Mouse (Mus musculus) adrenal gland, postnatal 36 days (tissue): ENCODE data around the gene Smim6. TPM values are rescaled to one million over a fixed set of nuclear protein-coding genes. Genes with fewer than 3 reads are reported as not detected.

Experiments
- DNase-seq, 2 experiments: peaks; one replicate each; pipeline ENCODE4 v3.0.0; 2021; ENCODE audit warnings: mixed read lengths in 1 of 2
- total RNA-seq, 2 experiments: library from RNA; stranded (reverse); gene quantifications; 2 replicates each; pipeline ENCODE4 v1.2.3; 2021

Gene Smim6
- total RNA-seq, 2 experiments from 2014 or later: not detected

DNA sequence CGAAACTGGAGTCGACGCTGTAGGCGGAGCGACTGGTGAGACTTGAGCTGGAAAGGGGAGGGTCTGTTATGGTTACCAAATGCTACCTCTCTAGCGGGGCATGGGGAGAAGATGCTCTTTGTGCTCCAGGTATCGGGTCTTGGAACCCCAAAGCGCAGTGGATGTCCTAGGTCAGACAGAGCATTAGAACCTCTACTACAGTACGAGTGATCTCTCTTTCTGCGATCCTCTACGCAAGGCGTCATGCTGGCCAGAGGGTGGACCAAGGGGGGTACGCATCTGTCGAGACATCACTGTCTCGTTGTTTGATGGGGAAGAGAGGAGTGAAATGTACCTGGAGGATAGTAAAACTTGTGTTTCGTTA is 21.9 kb downstream of the Smim6 start:
- no peak for DNase-seq

GRCm38 (mm10) chr11:115939690-115940329 is 28.0 kb downstream of the Smim6 start:
- peak; percentile 60 to 65 for DNase-seq

DNA sequence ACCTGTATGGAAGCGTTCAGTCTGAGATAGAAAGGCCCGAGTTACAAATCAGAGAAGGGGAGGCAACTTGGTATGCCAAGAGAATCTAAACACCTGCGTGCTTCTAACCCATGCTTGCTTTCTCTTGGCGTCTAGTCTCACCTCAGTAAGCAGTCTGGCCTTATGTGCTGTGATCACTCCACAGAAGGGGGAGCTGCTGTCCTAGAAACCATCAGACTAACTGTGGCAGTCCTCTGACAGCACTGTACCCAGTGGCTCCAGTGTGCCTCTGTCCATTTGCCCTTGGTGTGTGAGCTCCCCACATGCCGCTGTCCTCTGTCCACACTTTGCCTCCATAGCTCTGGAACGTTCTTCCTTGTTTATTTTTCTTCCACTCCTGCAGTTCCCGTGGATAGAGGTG is 30.2 kb downstream of the Smim6 start:
- no peak for DNase-seq

GRCm38 (mm10) chr11:115945247-115945646 is 33.4 kb downstream of the Smim6 start:
- DNase-seq: no peak

DNA sequence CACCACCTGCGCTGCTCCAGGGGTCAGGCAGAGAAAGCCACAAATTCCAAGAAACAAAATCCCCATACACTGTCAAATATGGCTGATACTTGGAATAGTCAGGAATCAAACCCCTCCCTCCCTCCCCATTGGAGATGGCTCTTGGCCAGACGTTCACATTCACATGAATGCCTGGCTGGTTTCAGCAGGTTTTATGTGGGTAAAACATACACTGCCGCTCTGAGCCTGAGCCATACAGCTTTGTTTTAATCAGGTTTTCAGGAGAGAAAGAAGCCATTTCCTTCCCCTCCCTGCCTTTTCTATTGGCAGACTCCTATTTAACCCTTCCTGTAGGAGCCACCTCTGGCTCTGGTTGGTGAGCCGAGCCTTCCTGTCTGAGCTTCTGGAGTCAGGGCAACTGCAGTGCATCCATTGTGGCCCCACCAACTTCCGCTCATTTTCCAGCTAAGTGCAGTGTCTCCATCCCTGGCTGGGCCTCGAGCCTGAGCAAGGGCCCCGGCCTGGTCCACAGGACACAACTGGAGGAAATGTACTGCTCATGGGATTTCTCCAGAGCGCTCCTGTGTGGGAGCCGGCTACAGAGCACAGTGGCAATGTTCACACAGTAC is 34.5 kb downstream of the Smim6 start:
- no peak for DNase-seq

GRCm38 (mm10) chr11:115948316-115948715 is 36.5 kb downstream of the Smim6 start:
- no peak for DNase-seq

DNA sequence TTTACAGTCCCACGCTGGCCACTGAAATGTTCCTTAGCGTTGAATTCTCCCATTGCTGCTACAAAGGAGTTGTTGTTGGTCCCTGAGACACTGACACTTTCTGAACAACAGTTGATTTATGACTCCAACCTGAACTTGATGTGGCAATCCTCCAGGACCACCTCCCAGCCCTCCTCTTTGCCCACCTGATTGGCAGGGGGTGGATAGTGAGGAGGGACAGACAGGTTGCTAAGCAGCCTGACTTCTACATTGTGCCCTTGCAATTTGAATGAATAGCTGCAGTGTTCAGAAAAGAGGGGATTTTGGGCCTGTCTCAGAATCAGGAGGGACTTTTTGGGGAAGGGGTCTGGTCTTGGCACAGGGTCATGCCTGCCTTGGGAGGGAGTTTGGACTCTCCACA is 38.9 kb downstream of the Smim6 start:
- no peak for DNase-seq

DNA sequence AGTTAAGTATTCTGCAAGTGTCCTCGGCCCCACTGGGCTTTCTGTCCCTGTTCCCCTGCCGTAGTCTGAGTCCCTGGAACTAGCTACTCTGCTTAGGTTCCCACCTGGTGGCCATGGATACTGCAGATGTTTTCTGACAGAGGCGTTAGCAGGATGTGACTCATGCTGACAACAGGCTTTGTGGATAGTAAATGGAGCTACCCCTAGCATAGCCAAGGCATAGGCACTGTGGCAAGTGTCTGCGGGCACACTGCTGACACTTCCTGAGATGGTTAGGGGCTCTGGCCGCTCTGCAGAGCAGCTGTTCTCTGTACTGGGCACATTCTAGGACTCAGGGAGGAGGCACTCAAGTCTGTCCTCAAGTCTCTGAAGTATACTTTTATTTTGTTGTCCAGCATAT is 42.9 kb downstream of the Smim6 start:
- DNase-seq: no peak

DNA sequence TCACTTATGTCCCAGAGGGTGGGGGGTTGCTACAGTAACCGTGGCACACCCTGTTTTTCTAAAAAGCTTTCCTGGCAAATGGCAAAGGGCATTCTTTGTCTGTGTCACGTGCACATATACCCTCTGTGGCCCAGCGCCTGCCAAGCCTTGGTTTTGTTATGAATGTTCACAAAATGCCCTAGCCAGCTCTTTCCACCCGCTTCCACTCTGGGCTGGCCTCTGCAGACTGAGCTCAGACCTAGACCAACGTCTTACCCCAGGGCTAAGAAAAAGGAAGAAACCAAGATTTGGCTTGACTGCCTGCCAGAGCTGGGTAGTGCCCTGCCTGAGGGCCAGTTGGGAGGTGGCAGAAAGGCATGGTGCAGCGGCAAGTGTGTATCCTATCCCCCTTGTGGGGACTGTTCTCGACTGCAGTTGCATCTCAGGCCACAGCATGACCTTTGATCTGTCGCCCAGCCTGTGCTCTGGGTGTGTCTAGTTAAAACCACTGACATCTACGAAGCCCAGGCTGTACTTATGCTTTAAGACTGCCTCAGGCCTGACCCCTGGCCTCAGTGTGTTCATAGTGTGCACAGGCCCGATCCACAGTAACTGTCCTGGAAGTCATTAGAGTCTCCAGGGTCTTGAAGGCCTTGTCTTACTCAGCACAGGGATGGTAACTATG is 43.5 kb downstream of the Smim6 start:
- DNase-seq: peak in 1 of 2 experiments; percentile 26

DNA sequence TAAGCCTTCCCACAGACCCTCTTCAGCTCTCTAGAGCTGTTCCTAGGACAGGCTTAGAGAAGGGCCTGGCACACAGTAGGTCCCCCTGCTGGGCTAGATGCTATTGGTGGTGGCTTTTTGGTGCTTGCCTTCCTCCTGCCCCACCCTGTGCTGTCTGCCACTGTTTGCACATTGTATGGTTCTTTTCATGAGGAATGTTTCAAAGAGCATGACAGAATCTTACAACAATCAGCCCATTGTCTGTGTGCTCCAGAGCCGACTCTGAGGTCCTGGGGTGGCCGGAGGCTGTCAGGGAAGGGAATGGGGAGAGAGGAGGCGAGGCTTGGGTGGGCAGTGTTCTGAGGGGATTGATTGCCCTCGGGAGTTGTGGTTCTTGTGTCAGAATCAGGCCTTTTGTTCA is 44.6 kb downstream of the Smim6 start:
- DNase-seq: no peak

- no peak for DNase-seq
Measured at GRCm38 (mm10) chr11:115957971-115958370, 46.2 kb downstream of the Smim6 start.

DNA sequence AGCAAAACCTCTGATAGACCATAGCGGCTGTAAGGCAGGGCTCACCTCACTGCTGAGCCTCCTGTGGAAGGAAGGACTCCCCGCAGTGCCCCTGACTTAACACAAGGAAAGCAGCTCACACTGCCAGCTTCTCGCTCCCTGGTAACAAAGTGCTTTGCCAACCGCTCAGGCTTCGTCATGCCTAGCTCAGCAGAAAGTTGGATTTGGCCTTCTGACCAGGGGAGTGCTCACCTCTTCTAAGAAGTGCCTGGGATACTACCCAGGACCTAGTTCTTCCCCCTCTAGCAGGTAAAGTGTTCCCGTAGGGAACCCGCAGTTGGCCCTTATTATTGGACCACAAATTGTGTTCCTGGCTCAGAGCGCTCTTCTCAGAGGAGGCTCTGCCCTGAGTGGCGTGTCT is 47.2 kb downstream of the Smim6 start:
- DNase-seq: no peak

GRCm38 (mm10) chr11:115962651-115963412 is 51.0 kb downstream of the Smim6 start:
- DNase-seq: peak; percentile 46 to 57

Other genes starting within 250 kb of the Smim6 start
- 100 to 1,000 TPM; 132 to 158 TPM for gene Grb2, start 203.4 kb upstream of the Smim6 start, total RNA-seq
- gene Tmem94, start 146.6 kb upstream of the Smim6 start, total RNA-seq: 10 to 100 TPM; 74.6 to 95.5 TPM
- gene Caskin2, start 98.4 kb upstream of the Smim6 start, total RNA-seq: 10 to 100 TPM; 58.9 to 72.9 TPM
- 10 to 100 TPM; 17.1 to 21.4 TPM for gene Tsen54, start 97.3 kb upstream of the Smim6 start, total RNA-seq
- 10 to 100 TPM in 1 of 2 experiments, 1 to 10 TPM in 1; 4.9 to 10.9 TPM for gene Llgl2, start 88.0 kb upstream of the Smim6 start, total RNA-seq
- gene Myo15b, start 53.6 kb upstream of the Smim6 start, total RNA-seq: under 1 TPM; 0.20 TPM
- under 1 TPM in 1 of 2 experiments, not detected in 1; 0.26 TPM for gene Smim5, start 12.1 kb upstream of the Smim6 start, total RNA-seq
- gene Sap30bp, start 21.3 kb downstream of the Smim6 start, total RNA-seq: 10 to 100 TPM; 40.8 to 42.5 TPM
- gene Recql5, start 21.5 kb downstream of the Smim6 start, total RNA-seq: 10 to 100 TPM; 20.5 to 24.8 TPM
- 1 to 10 TPM; 2.3 to 3.1 TPM for gene Itgb4, start 62.7 kb downstream of the Smim6 start, total RNA-seq
- 10 to 100 TPM; 40.7 to 50.3 TPM for gene Galk1, start 100.7 kb downstream of the Smim6 start, total RNA-seq
- gene H3f3b, start 115.9 kb downstream of the Smim6 start, total RNA-seq: 100 to 1,000 TPM; 347 to 353 TPM
- 10 to 100 TPM; 18.3 to 20.2 TPM for gene Unk, start 118.3 kb downstream of the Smim6 start, total RNA-seq
- gene Unc13d, start 165.9 kb downstream of the Smim6 start, total RNA-seq: under 1 TPM; 0.49 to 0.66 TPM
- gene Wbp2, start 175.0 kb downstream of the Smim6 start, total RNA-seq: 100 to 1,000 TPM; 157 to 178 TPM
- gene Trim47, start 215.2 kb downstream of the Smim6 start, total RNA-seq: 10 to 100 TPM; 14.7 to 23.0 TPM
- gene Trim65, start 219.1 kb downstream of the Smim6 start, total RNA-seq: 10 to 100 TPM in 1 of 2 experiments, 1 to 10 TPM in 1; 9.3 to 11.7 TPM
- gene Mrpl38, start 226.9 kb downstream of the Smim6 start, total RNA-seq: 100 to 1,000 TPM in 1 of 2 experiments, 10 to 100 TPM in 1; 95.9 to 107 TPM